Mouse (Mus musculus): ENCODE measurements around the gene Fbxw8. TPM values are rescaled to one million over a fixed set of nuclear protein-coding genes. Genes with fewer than 3 reads are reported as not detected.

Fbxw8 gene
- polyA plus RNA-seq, 1 experiment from 2014 or later = 21.4 TPM

Other genes starting within 250 kb of the Fbxw8 start
- gene Fbxo21, start 178.7 kb downstream of the Fbxw8 start, polyA plus RNA-seq (2014; fragmentation: Nextera tagmentation; extraction: Ambion mirVana) = 80.2 and 93.6 TPM in 2 replicates
- 0.63 and 1.4 TPM in 2 replicates for gene Tesc, start 127.7 kb downstream of the Fbxw8 start, polyA plus RNA-seq (2014; fragmentation: Nextera tagmentation; extraction: Ambion mirVana)
- 0.68 and 0.90 TPM in 2 replicates for gene Hrk, start 9.2 kb upstream of the Fbxw8 start, polyA plus RNA-seq (2014; fragmentation: Nextera tagmentation; extraction: Ambion mirVana)
- 6.5 and 8.2 TPM in 2 replicates for gene Rnft2, start 89.7 kb upstream of the Fbxw8 start, polyA plus RNA-seq (2014; fragmentation: Nextera tagmentation; extraction: Ambion mirVana)
- 11.3 and 11.5 TPM in 2 replicates for gene 2410131K14Rik, start 89.8 kb upstream of the Fbxw8 start, polyA plus RNA-seq (2014; fragmentation: Nextera tagmentation; extraction: Ambion mirVana)